Comparison of ENCODE assay signal across 25 mouse cellular contexts in genomic region chr8:115537761-115538160, GRCm38 (mm10).
"Had no signal": no experiment of that assay in that cellular context is flagged by ENCODE, and none has a peak within 500 bp of the region (broad histone marks: within the 10 kb centered on the region; RNA-seq: fewer than 3 reads in every experiment).

No protein-coding gene starts in this region.

- H3K27me3 ChIP-seq: heart, embryonic 12.5 days; hindbrain, embryonic 12.5 days; intestine, embryonic 15.5 days; liver, embryonic 15.5 days had no signal

- H3K36me3 ChIP-seq: heart, embryonic 10.5 days; heart, embryonic 12.5 days; hindbrain, embryonic 10.5 days; hindbrain, embryonic 12.5 days; intestine, embryonic 15.5 days; limb, embryonic 10.5 days; limb, embryonic 12.5 days; liver, embryonic 13.5 days; liver, embryonic 15.5 days had no signal

- H3K9ac ChIP-seq: heart, embryonic 12.5 days; hindbrain, embryonic 12.5 days; hindbrain, embryonic 14.5 days; intestine, embryonic 15.5 days; limb, embryonic 12.5 days; liver, embryonic 13.5 days; liver, embryonic 15.5 days had no signal

- H3K27ac ChIP-seq: heart, embryonic 10.5 days; hindbrain, embryonic 10.5 days; hindbrain, embryonic 12.5 days; hindbrain, embryonic 14.5 days; intestine, embryonic 15.5 days; layer of hippocampus, adult 2 months; left cerebral cortex, adult 2 months; limb, embryonic 10.5 days; limb, embryonic 12.5 days; liver, embryonic 13.5 days; liver, embryonic 15.5 days had no signal

- DNase-seq: gastrocnemius, postnatal 14 days; gastrocnemius, postnatal 36 days; heart, adult 11 months; heart, postnatal 10 days; heart, postnatal 4 days; kidney, adult 18-20 months; kidney, adult 8-10 months; kidney, postnatal 10 days; kidney, postnatal 25 days; kidney, postnatal 4 days; liver; liver, embryonic 13.5 days had no signal

- ATAC-seq: hindbrain, embryonic 16.5 days; inflammation-experienced regulatory T-cells, adult 6 months; intestine, embryonic 15.5 days had no signal

- H3K4me2 ChIP-seq: heart, embryonic 12.5 days; hindbrain, embryonic 12.5 days; hindbrain, embryonic 14.5 days; intestine, embryonic 15.5 days; limb, embryonic 12.5 days; liver, embryonic 13.5 days; liver, embryonic 15.5 days had no signal

- H3K4me3 ChIP-seq: heart, embryonic 10.5 days; heart, embryonic 12.5 days; hindbrain, embryonic 10.5 days; hindbrain, embryonic 12.5 days; intestine, embryonic 15.5 days; layer of hippocampus, adult 2 months; left cerebral cortex, adult 2 months; limb, embryonic 10.5 days; limb, embryonic 12.5 days; liver, embryonic 13.5 days; liver, embryonic 15.5 days had no signal

- H3K9me3 ChIP-seq: heart, embryonic 10.5 days; heart, embryonic 12.5 days; hindbrain, embryonic 10.5 days; hindbrain, embryonic 12.5 days; intestine, embryonic 15.5 days; limb, embryonic 10.5 days; limb, embryonic 12.5 days; liver, embryonic 13.5 days; liver, embryonic 15.5 days had no signal
